Mouse (Mus musculus) gastrocnemius, postnatal 14 days (tissue): Measurements from ENCODE around the gene Kif23. TPM values are rescaled to one million over a fixed set of nuclear protein-coding genes. Genes with fewer than 3 reads are reported as not detected.

Experiments used
- DNase-seq: peaks from one replicate; pipeline ENCODE4 v3.0.0; 2021; ENCODE audit warnings: mixed read lengths
- intact Hi-C: fragments of 180-260 bp; cut with DNase I; formaldehyde crosslinking; loops from one replicate; pipeline ENCODE4 v1.15.1; 2025; ENCODE audit warnings: low total_unique reads
- total RNA-seq, 2 experiments: library from RNA; stranded (reverse); gene quantifications; 2 replicates each; pipeline ENCODE4 v1.2.3; 2021

The Kif23 gene
- total RNA-seq, 2 experiments from 2014 or later: 7.4 to 8.7 TPM

- no peak for DNase-seq
- intact Hi-C loops: loop anchor here (5.0 kb wide), 1 partner anchor 33 kb away; no protein-coding TSS in a partner anchor
Measured at GRCm38 (mm10) chr9:61954707-61955106, 8.1 kb upstream of the Kif23 start.

- intact Hi-C loops: loop anchor here (5.0 kb wide), 1 partner anchor 35 kb away; no protein-coding TSS in a partner anchor
- no peak for DNase-seq
Measured at GRCm38 (mm10) chr9:61952241-61952640, 5.7 kb upstream of the Kif23 start.

GRCm38 (mm10) chr9:61947402-61948346, 1.1 kb upstream of the Kif23 start:
- intact Hi-C loops: no loop called here

GRCm38 (mm10) chr9:61945973-61946611, 482 bp downstream of the Kif23 start:
- DNase-seq: peak; percentile 18
- intact Hi-C loops: no loop called here

More at GRCm38 (mm10) chr9:61947402-61948346, 1.1 kb upstream of the Kif23 start:
- peak; percentile 73 for DNase-seq

GRCm38 (mm10) chr9:61941054-61941453, 5.5 kb downstream of the Kif23 start:
- no peak for DNase-seq
- intact Hi-C loops: no loop called here

GRCm38 (mm10) chr9:61933333-61933732, 13.2 kb downstream of the Kif23 start:
- intact Hi-C loops: no loop called here
- no peak for DNase-seq

GRCm38 (mm10) chr9:61932009-61932408, 14.6 kb downstream of the Kif23 start:
- DNase-seq: no peak
- intact Hi-C loops: no loop called here

- no peak for DNase-seq
- intact Hi-C loops: no loop called here
Measured at GRCm38 (mm10) chr9:61925086-61925660, 21.4 kb downstream of the Kif23 start.

GRCm38 (mm10) chr9:61920331-61920730, 26.2 kb downstream of the Kif23 start:
- intact Hi-C loops: no loop called here
- no peak for DNase-seq

- DNase-seq: no peak
- intact Hi-C loops: no loop called here
Measured at GRCm38 (mm10) chr9:61919464-61919863, 27.1 kb downstream of the Kif23 start.

GRCm38 (mm10) chr9:61917436-61917835, 29.1 kb downstream of the Kif23 start:
- no peak for DNase-seq

GRCm38 (mm10) chr9:61916986-61917385, 29.6 kb downstream of the Kif23 start:
- no peak for DNase-seq
- intact Hi-C loops: no loop called here

More at GRCm38 (mm10) chr9:61917436-61917835, 29.1 kb downstream of the Kif23 start:
- intact Hi-C loops: no loop called here

GRCm38 (mm10) chr9:61915393-61916005, 31.1 kb downstream of the Kif23 start:
- DNase-seq: no peak
- intact Hi-C loops: no loop called here

- intact Hi-C loops: no loop called here
- DNase-seq: no peak
Measured at GRCm38 (mm10) chr9:61914917-61915300, 31.7 kb downstream of the Kif23 start.

- peak; percentile 96 for DNase-seq
- intact Hi-C loops: no loop called here
Measured at GRCm38 (mm10) chr9:61914203-61914916, 32.2 kb downstream of the Kif23 start, which contains the start of gene Rplp1. Rplp1 (minus strand) TSS chr9:61914542.

- intact Hi-C loops: no loop called here
- no peak for DNase-seq
Measured at GRCm38 (mm10) chr9:61911300-61912128, 35.1 kb downstream of the Kif23 start.

- DNase-seq: peak; percentile 42
Measured at GRCm38 (mm10) chr9:61910526-61911256, 35.9 kb downstream of the Kif23 start.

GRCm38 (mm10) chr9:61909633-61910032, 36.9 kb downstream of the Kif23 start:
- intact Hi-C loops: no loop called here
- no peak for DNase-seq

More at GRCm38 (mm10) chr9:61910526-61911256, 35.9 kb downstream of the Kif23 start:
- intact Hi-C loops: no loop called here
